Mouse (Mus musculus) left cerebral cortex, adult 8-10 months (tissue): ENCODE results near the gene Cops4. TPM values are rescaled to one million over a fixed set of nuclear protein-coding genes. Genes with fewer than 3 reads are reported as not detected.

Source experiments
- DNase-seq, 2 experiments: peaks; one replicate each; pipeline ENCODE4 v3.0.0; 2022; ENCODE audit warnings: low spot score in 2 of 2
- total RNA-seq, 4 experiments: library from RNA; stranded (reverse); gene quantifications; 2 replicates each; pipeline ENCODE4 v1.2.4; 2022

Gene Cops4
- 10 to 100 TPM; 82.2 to 89.7 (median 88.3) TPM for total RNA-seq

DNA sequence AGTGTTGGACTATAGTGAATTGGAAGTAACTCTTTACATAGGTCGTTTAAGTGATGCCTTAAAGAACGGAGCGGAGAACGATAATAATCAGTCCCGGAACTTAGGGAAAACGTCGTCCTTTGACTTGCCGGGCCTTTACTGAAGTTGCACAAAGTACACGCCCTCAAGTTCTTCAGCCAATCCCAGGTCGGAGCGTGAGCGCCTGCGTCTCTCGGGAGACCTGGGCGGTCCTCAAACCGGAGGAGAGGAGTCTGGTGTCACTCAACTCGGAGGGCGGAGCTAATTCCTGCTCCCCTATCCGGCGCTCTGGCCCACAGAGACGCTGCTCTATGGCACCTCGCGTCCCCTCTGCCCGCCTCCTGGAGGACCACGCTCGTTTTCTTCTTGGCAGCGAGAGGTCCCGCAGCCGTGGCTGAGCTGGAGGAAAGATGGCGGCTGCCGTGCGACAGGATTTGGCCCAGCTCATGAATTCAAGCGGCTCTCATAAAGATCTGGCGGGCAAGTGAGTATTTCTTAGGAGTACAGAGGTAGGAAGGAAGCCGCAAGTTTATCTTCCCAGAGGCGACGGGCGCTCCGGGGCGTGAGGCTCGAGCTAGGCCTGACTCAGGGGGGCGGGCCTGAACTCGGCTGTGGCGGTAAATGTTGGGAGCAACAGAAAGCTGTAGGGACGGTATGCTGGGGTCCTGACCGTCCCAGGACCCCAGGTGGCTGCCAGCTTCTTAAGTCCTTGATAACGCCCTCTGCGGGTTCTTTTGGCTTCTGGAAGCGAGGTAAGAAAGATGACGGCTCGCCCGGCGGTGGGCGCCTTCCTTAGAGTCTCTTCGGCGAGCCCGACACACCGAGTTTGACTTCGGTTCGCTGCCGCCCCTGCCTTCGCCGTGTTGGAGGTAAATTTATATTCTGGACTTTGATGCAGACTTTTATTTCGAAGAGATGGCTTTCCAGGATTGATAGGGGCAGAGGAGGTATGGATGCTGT lies at the start of gene Cops4:
Gene Cops4, plus strand, starts transcription at position 261 of the 978 bp plus-strand sequence.
- DNase-seq, result peak; percentile 82 to 98

DNA sequence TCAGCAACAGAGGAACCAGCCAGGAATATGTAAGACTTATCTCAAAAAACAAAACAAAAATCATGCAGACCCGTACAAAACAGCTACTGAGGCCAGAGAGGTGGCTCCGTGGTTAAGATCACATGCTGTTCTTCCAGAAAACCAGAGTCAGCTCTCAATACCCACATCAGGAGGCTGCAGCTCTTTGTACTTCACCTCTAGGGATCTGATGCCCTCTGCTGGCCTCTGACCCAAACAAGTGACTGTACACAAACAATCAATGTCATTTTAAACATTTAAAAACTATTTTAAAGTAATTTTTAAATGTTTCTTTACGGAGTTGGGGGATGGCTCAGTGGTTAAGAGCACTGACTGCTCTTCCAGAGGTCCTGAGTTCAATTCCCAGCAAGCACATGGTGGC lies 41.8 kb upstream of the Cops4 start:
- DNase-seq, result no peak

DNA sequence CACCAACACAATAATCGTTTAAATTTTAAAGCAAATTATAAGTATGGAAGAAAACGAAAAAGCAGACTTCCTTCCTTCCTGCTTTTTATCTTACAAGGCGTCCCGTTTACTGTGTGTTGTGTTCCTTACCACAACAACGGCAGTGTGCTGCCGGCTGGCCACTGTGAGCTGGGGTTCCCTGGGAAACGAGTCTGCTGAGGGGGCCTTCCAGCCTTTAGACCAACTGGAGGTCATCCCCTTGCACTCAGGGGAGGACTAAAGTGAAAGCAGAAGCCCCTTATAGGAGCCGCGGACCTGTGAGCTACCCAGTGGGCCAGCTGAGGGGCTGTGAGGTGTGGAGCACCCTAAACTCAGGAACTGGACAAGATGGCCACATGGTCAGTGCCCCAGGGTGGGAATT lies 40.5 kb upstream of the Cops4 start:
- no peak for DNase-seq

DNA sequence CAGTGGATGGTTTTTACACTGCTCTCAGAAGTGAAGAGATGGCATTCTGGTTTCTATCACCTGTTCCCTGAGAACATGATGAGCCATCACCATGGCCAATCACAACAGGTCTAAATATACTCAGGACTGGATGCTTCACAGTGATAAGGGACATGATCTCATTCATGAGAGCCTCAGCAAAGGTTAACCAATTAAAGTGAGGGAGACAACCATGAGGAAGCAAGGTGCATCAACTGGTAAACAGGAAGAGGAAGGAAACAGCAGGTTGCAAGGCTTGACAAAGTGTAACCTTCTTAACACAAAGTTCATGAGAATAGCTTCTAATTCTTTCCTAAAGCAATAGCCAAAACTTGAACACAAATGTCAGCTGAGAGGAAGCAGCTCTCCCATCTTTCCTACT lies 34.5 kb upstream of the Cops4 start:
- DNase-seq, result no peak

DNA sequence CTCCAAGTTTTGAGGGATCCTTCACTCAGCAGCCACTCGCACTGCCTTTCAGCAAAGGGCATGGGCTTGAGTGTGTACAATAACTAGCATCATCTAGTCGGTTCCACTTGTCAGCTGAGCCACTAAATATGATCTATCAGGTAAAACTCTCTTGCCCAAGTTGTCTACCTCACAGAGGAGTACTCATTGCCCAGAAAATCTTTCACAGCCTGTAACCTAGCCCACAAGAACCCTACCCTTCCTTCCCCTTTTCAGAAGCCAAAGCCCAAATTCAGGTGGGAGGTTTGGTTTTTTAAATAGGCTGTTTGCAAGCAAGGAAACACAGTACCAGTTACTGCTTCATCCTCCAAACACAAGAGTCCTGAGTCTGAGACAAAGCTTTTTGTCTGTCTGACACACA lies 31.0 kb upstream of the Cops4 start:
- no peak for DNase-seq

DNA sequence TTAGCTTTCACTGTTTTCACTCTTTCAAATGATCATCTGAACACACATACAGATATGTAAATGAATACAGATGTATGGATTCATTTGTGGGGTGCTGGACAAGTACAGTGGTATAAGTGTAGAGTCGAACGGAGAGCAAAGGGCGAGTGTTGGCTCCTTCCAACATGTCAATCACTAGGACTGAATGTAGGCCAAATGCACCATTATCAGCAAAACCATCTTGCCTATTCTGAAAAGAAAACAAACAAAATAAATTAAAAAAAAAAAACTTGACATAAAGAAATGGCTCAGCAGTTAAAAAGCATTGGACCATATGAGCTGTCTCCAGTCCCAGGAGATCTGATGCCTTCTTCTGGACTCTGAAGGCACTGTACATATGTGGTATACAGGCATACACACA lies 29.9 kb upstream of the Cops4 start:
- DNase-seq, result no peak

DNA sequence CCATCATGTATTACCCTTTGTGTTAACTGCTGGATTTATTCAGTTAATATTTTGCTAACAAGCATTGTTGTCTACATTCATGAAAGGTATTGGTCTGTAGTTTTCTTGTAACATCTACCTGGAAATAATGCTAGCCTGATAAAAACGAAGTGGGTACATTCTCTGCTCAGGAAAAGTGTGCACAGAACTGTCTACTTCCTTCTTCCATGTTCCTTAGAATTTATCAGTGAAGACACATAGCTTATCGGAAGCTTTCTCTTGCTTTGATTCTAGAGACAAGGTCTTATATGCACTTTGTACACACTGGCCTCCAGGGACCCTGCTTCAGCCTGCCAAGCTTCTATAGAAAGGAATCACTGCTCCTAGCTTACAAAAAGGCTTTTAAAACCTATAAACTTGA lies 28.8 kb upstream of the Cops4 start:
- no peak for DNase-seq

DNA sequence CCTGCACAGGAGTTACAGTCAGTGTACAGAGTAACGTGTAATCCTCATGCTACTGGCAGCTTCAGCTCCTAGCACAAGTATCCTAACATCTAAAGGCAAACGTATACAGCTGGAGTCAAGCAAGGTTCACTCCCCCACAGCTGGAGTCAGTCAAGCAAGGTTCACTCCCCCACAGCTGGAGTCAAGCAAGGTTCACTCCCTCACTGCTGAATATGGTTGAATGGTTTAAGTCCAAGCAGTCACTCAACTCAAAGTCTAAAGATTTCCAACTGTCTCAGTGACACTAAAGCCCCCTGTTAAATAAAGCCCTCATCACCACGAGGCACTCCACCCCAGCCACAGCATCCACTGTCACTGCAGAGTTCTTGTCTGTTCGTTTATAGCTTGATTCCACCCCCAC lies 26.4 kb upstream of the Cops4 start:
- DNase-seq, result no peak

DNA sequence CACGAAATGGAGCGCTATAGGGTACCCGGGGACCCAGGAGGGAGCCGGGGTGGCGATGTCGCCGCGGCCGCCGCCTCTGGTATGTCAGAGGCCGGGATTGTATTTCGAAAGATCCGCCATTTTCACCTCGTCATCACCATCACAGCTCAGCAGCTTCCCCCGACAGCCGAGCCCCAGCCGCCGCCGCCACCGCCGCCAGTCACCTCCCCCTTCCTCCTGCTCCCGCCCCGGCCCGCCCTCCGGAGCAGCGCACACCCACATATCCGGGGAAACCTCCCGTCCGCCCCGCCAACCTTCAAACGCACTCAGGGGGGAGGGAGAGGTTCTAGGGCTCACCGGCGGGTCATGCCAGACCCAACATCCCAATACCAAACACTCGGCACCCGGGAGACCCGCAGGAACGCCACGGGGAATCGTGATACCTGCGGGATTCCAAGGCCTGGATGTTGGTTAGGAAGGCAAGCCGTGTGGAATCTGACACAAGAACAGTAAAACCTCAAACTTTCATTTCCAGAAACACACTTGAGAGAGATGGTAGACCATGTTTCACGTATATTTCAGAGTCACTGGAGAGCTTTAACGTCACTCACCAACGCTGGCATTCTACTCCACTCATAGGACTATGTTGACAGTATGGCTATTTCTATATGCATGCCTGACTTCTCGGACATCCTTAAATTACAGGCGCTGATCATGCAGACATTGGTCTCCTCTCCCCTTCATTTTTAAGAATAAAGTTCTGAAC lies 19.5 kb upstream of the Cops4 start:
- DNase-seq, result peak; percentile 27 to 41

DNA sequence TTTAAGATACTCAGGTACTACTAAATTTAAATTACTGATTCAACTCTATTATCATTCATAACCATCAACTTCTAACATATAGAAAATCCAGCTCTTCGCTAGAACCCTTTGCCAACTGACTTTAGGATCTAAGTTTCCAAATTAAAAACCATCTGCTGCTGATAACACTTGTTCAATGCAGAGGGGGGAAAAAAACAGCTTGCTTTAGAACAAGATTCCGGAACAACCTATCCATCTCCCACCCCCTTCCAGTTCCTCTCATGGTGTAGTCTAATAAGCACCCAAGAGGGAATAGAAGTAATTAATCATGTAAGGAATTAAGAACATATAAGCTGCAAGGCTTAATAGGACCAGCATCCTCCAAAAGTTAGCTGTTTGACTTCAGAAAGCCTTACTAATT lies 18.9 kb upstream of the Cops4 start:
- DNase-seq, result no peak

DNA sequence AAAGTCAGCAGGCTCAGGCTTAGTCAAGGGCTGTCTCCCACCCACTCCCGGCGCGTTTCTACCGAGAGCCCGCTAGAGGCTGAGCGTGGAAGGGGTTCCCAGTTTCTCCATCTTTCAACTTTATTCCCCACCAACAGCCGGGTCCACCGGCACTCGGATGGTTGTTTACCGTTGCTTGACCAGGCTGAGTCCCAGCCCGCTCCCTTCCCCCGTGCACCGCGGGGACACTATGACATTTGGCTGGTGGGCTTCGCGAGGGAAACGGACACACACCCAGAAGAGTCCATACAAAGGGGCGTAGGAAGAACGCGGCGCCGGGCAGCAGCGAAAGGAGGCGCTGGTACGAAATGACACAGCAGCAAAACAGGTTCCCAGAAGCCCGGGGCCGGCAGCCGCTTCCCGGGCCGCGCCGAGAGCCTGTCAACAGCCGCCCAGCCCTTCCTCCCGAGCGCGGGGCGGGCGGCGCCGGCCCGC lies 18.2 kb upstream of the Cops4 start:
- DNase-seq, result peak; percentile 19 to 33

DNA sequence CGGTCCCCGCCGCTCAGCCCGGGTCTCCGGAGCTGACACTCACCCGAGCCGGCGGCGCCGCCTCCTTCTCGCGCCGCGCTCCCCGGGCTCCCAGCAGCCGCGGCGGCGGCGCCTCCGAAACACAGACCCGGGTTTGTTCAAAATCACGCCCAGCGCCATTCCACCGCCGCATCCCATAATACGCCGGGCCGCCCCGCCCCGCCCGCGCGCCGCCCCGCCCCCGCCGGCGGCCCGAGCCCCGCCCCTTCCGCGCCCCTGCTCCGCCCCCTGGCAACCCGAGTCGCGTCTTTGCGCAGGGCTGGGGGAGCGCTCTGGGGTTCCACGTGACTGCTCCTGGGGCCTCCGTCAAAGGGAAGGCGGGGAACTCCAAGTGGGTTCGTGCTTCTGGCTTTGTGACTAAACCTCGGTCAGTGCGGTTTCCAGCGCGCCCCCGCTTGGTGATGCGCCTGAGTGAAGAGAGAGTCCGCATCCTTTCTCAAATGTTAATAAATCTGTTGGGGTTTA lies 17.6 kb upstream of the Cops4 start, which contains the start of gene Lin54:
Gene Lin54, minus strand, starts transcription at position 182 of the 504 bp plus-strand sequence.
- DNase-seq, result peak; percentile 81 to 91

DNA sequence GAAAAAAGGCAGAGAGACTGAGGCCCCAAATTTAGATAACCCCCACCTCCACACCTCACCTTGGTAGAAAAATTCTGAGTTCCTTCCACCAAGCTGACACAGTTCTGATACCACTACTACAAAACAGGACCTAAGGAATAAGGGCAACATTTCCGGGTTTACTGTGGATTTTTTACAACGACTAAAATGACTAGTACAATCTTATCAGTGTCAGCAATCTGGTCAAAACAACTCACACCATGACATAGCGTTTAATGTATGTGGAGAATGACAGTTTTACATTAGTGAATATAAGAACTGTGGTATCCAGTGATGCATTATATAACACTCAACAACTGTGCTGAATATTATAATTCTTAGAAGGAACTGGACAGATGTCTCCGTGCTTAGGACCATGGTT lies 16.8 kb upstream of the Cops4 start:
- no peak for DNase-seq

DNA sequence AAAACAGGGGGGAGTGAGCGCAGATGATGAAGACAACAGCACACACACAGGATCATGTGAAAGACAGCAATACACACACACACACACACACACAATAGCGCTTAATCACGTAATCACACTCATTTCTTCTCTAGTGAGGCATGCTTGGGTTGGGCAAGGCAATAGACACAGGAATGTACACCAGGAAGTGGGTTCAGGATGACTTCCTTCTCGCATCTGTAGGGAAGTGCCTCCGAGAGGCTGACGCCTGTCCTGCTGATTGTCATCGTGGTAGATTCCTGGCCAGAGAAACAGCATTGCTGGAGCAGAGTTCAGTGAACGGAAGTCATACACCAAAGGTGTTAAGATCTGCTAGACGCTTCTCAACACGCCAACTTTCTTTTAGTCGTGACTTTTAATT lies 8.9 kb upstream of the Cops4 start:
- DNase-seq, result no peak

DNA sequence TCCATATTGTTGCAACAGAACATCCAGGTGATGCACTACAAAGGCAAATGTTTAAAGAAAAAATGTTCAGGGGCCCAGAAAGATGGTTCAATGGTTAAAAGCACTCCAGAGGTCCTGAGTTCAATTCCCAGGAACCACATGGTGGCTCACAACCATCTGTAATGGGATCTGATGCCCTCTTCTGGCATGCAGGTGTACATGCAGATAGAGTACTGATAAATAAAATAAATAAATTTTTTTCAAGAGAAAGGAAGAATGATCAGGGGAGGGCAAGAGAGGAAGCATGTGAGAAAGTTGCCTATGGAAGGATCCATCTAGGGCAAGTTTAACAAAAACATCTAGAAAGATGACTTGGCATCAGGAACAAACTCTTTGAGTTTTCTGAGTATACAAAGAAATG lies 5.5 kb upstream of the Cops4 start:
- DNase-seq, result no peak

DNA sequence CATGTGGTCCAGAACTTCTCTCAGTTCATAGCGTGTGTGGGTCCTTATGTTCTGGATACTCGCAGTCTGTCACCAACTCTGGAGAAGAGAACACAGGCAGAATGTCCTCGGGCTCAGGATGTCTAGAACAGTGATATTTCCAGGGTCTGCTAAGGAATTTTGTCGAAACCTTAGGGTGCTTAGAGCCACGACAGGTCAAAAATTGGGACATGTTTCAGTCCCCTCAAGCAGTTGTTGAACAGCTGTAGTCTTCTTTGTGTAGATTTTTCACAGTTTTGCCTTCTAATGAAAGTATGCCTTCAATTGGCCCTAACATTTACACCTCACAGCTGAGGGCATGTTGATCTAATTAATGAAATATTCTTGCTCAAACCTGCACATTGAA lies 910 bp downstream of the Cops4 start:
- DNase-seq, result no peak

DNA sequence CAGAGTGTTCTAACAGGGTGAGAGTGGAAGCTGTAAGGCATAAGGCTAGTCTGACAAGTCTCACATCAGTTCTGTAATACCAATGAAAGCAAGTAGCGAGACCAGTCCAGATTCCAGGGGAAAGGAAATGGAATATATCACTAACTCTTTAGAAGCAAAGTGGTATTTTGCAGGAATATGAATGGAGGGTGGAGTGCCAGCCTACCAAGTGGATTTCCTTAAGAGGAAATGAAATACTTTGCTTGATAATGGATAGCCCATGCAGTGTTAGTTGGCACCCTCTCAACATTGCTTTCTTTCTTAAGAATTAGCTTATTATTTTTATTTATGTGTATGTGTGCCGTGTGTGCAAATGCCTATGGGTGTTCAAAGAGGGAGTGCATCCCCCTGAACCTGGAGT lies 2.1 kb downstream of the Cops4 start:
- no peak for DNase-seq

DNA sequence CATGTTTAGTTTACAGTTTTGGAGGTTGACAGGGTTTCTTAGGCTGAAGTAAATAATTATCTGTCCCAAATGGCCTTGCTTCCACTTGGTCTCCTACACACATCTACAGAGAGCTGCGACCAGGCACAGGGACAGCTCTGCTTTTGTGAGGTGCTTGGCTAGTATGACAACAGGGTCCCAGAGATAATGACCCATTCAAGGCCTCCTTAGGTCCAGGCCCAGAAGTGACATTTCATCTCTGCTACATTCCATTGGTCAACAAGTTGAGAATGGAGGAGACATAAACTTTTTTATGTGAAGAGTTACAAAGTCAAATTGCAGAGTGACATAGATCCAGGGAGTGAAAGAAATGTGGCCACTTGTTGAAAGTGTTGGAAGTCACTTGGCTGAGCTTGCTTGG lies 5.2 kb downstream of the Cops4 start:
- no peak for DNase-seq

DNA sequence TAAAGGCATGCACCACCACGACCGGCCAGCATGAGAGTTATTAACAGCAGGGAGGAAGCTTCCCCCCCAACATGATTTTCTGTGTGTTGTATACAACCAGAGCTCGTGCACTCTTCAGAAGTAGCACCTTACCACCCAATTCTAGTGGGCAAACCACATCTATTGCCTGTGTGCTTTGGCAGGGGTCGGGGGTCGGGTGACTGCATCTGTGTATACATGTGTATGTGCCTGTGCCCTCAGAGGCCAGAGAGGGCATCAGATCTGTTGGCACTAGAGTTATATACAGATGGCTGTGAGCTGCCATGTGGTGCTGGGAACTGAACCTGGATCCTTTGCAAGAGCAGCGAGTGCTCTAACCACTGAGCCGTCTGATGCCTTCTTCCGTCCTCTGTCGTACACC lies 6.8 kb downstream of the Cops4 start:
- no peak for DNase-seq

DNA sequence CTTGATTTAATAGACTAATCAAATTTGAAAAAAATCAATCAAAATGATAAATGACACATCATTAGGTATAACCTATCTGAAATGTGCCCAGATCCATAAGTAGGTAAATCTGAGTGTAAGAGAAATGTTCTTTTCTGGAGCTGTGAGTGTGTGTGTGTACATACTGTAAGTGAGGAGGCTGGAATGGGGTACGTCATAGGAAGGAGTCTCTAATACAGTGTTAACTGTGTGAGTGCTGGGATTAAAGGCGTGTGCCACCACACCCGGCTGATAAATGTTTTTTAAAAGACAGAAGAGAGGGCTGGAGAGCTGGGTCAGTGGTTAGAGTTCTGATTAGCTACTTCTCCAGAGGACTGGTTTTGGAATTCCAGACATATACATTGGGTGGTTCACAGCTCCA lies 7.5 kb downstream of the Cops4 start:
- no peak for DNase-seq

DNA sequence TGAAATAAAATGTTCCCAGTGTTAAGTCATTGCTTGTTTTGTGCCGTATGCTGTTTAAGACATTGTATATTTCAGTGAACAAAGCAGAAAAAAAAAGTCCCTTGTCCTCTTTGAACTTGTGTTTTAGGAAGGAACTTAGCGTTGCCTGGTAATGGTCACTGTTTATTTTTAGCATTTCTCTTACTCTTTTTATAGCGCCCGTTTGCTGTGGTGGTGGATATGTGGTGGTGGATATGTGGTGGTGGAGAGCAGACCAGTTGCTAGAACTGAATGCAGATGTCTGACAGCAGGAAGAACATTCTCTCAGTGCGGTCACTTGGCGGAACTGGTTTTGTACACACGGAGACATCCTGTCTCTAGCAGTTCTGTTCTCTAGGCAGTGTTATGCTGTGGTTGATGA lies 8.1 kb downstream of the Cops4 start:
- peak in 1 of 2 experiments; percentile 23 for DNase-seq

DNA sequence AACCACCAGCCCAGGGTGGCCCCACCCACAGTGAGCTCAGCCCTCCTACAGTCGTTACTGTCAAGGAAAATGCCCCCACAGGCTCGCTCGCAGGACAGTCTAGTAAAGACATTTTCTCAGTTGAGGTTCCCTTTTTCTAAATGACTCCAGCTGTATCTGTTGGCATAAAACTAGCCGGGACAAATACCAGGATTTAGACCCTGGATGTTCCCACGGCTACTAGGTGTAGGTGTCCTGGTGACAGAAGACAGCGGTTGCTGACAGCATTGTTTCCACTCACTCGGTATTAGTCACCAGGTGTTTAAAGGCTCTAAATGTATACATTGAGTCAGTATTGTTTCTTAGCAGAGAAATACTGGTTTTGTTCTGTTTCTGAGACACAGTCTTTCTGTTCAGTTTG lies 17.7 kb downstream of the Cops4 start:
- DNase-seq, result no peak
